Mouse (Mus musculus): ENCODE results near the gene Rnf207. TPM values are rescaled to one million over a fixed set of nuclear protein-coding genes. Genes with fewer than 3 reads are reported as not detected.

The Rnf207 gene
- polyA plus RNA-seq, 1 experiment from 2014 or later: 2.4 TPM

GRCm38 (mm10) chr4:152273621-152274236, 45.1 kb downstream of the Rnf207 start, which contains the start of gene Gpr153:
TSS of gene Gpr153 (plus strand) at chr4:152274232.
- H3K27me3 ChIP-seq (replicated peaks; ENCODE audit: control insufficient read depth, insufficient read depth, low read length): peaks cover 25% of the 10 kb centered on the region
- ATAC-seq (peak; percentile 63), DNase-seq (ENCODE audit: low spot score) (no peak)
- peak within 1 kb of the TSS; percentile 55 for H3K27ac ChIP-seq (ENCODE audit: low read depth, low read length)
- H3K36me3 ChIP-seq (ENCODE audit: control insufficient read depth, insufficient read depth, low read length): no peaks in the 10 kb centered on the region
- H3K9ac ChIP-seq (ENCODE audit: low read length): peak within 1 kb of the TSS; percentile 71
- WGBS: under 1% methylated on average over 38 of the region's 48 CpGs
- H3K4me1 ChIP-seq (ENCODE audit: control insufficient read depth, insufficient read depth, low read length): peaks cover 7% of the 10 kb centered on the region; the same call in 1 of the 2 replicates
- H3K9me3 ChIP-seq (replicated peaks; ENCODE audit: control insufficient read depth, low read length): no peaks in the 10 kb centered on the region
- H3K4me2 ChIP-seq (ENCODE audit: low read length): peak within 1 kb of the TSS; percentile 93
- H3K4me3 ChIP-seq (ENCODE audit: low read depth, low read length): peak within 1 kb of the TSS; percentile 51

GRCm38 (mm10) chr4:152273191-152273590, 45.6 kb downstream of the Rnf207 start:
- no peak overlapping the region for H3K4me2 ChIP-seq (ENCODE audit: low read length)
- H3K36me3 ChIP-seq (ENCODE audit: control insufficient read depth, insufficient read depth, low read length): no peaks in the 10 kb centered on the region
- peaks cover 25% of the 10 kb centered on the region for H3K27me3 ChIP-seq (replicated peaks; ENCODE audit: control insufficient read depth, insufficient read depth, low read length)
- ATAC-seq: no peak
- H3K4me3 ChIP-seq (ENCODE audit: low read depth, low read length): no peak overlapping the region
- DNase-seq (ENCODE audit: low spot score): no peak
- H3K27ac ChIP-seq (ENCODE audit: low read depth, low read length): no peak overlapping the region
- H3K9me3 ChIP-seq (replicated peaks; ENCODE audit: control insufficient read depth, low read length): no peaks in the 10 kb centered on the region
- no peak overlapping the region for H3K9ac ChIP-seq (ENCODE audit: low read length)
- 16% methylated on average over 3 of the region's 3 CpGs for WGBS
- H3K4me1 ChIP-seq (ENCODE audit: control insufficient read depth, insufficient read depth, low read length): peaks cover 7% of the 10 kb centered on the region; the same call in 1 of the 2 replicates

- Histone ChIP-seq H3K4me3 (ENCODE audit: low read depth, low read length) (no peak overlapping the region), H3K27me3 (replicated peaks; ENCODE audit: control insufficient read depth, insufficient read depth, low read length) (peaks cover 25% of the 10 kb centered on the region), H3K27ac (ENCODE audit: low read depth, low read length) (no peak overlapping the region), H3K4me2 (ENCODE audit: low read length) (no peak overlapping the region), H3K9ac (ENCODE audit: low read length) (no peak overlapping the region), H3K36me3 (ENCODE audit: control insufficient read depth, insufficient read depth, low read length) (no peaks in the 10 kb centered on the region), H3K9me3 (replicated peaks; ENCODE audit: control insufficient read depth, low read length) (no peaks in the 10 kb centered on the region), H3K4me1 (ENCODE audit: control insufficient read depth, insufficient read depth, low read length) (peaks cover 8% of the 10 kb centered on the region; the same call in 1 of the 2 replicates)
- WGBS: 43% methylated on average over 9 of the region's 9 CpGs
- ATAC-seq: no peak
- DNase-seq (ENCODE audit: low spot score): peak; percentile 54
Observed at GRCm38 (mm10) chr4:152272449-152273049, 46.2 kb downstream of the Rnf207 start.

- Histone ChIP-seq H3K27ac (ENCODE audit: low read depth, low read length) (no peak overlapping the region), H3K4me3 (ENCODE audit: low read depth, low read length) (no peak overlapping the region), H3K36me3 (ENCODE audit: control insufficient read depth, insufficient read depth, low read length) (no peaks in the 10 kb centered on the region), H3K4me1 (ENCODE audit: control insufficient read depth, insufficient read depth, low read length) (peaks cover 10% of the 10 kb centered on the region; the same call in 1 of the 2 replicates), H3K9me3 (replicated peaks; ENCODE audit: control insufficient read depth, low read length) (no peaks in the 10 kb centered on the region), H3K27me3 (replicated peaks; ENCODE audit: control insufficient read depth, insufficient read depth, low read length) (peaks cover 25% of the 10 kb centered on the region), H3K9ac (ENCODE audit: low read length) (no peak overlapping the region), H3K4me2 (ENCODE audit: low read length) (no peak overlapping the region)
- ATAC-seq: no peak
- WGBS: 73% methylated on average over 7 of the region's 7 CpGs
- DNase-seq (ENCODE audit: low spot score): no peak
Observed at GRCm38 (mm10) chr4:152272006-152272405, 46.8 kb downstream of the Rnf207 start.

- Histone ChIP-seq H3K9me3 (replicated peaks; ENCODE audit: control insufficient read depth, low read length) (no peaks in the 10 kb centered on the region), H3K27ac (ENCODE audit: low read depth, low read length) (no peak overlapping the region), H3K27me3 (replicated peaks; ENCODE audit: control insufficient read depth, insufficient read depth, low read length) (peaks cover 25% of the 10 kb centered on the region), H3K4me2 (ENCODE audit: low read length) (no peak overlapping the region), H3K9ac (ENCODE audit: low read length) (no peak overlapping the region), H3K36me3 (ENCODE audit: control insufficient read depth, insufficient read depth, low read length) (no peaks in the 10 kb centered on the region), H3K4me3 (ENCODE audit: low read depth, low read length) (no peak overlapping the region), H3K4me1 (ENCODE audit: control insufficient read depth, insufficient read depth, low read length) (peaks cover 10% of the 10 kb centered on the region; the same call in 1 of the 2 replicates)
- DNase-seq (ENCODE audit: low spot score) (no peak), ATAC-seq (no peak)
- WGBS: 88% methylated on average over 11 of the region's 11 CpGs
Observed at GRCm38 (mm10) chr4:152271334-152271733, 47.5 kb downstream of the Rnf207 start.

GRCm38 (mm10) chr4:152270599-152270998, 48.2 kb downstream of the Rnf207 start:
- no peak overlapping the region for H3K9ac ChIP-seq (ENCODE audit: low read length)
- no peak for ATAC-seq
- DNase-seq (ENCODE audit: low spot score): no peak
- H3K27ac ChIP-seq (ENCODE audit: low read depth, low read length): no peak overlapping the region
- peaks cover 19% of the 10 kb centered on the region for H3K27me3 ChIP-seq (replicated peaks; ENCODE audit: control insufficient read depth, insufficient read depth, low read length)
- whole genome bisulfite sequencing: 81% methylated on average over 9 of the region's 9 CpGs
- H3K4me2 ChIP-seq (ENCODE audit: low read length): no peak overlapping the region
- no peaks in the 10 kb centered on the region for H3K9me3 ChIP-seq (replicated peaks; ENCODE audit: control insufficient read depth, low read length)
- no peak overlapping the region for H3K4me3 ChIP-seq (ENCODE audit: low read depth, low read length)
- peaks cover 10% of the 10 kb centered on the region; the same call in 1 of the 2 replicates for H3K4me1 ChIP-seq (ENCODE audit: control insufficient read depth, insufficient read depth, low read length)
- no peaks in the 10 kb centered on the region for H3K36me3 ChIP-seq (ENCODE audit: control insufficient read depth, insufficient read depth, low read length)

- no peak overlapping the region for H3K27ac ChIP-seq (ENCODE audit: low read depth, low read length)
- no peaks in the 10 kb centered on the region for H3K9me3 ChIP-seq (replicated peaks; ENCODE audit: control insufficient read depth, low read length)
- H3K4me1 ChIP-seq (ENCODE audit: control insufficient read depth, insufficient read depth, low read length): peaks cover 10% of the 10 kb centered on the region; the same call in 1 of the 2 replicates
- H3K27me3 ChIP-seq (replicated peaks; ENCODE audit: control insufficient read depth, insufficient read depth, low read length): peaks cover 13% of the 10 kb centered on the region; the same call in 1 of the 2 replicates
- no peak overlapping the region for H3K9ac ChIP-seq (ENCODE audit: low read length)
- DNase-seq (ENCODE audit: low spot score): no peak
- H3K36me3 ChIP-seq (ENCODE audit: control insufficient read depth, insufficient read depth, low read length): no peaks in the 10 kb centered on the region
- 86% methylated on average over 13 of the region's 13 CpGs for WGBS
- no peak for ATAC-seq
- H3K4me2 ChIP-seq (ENCODE audit: low read length): no peak overlapping the region
- H3K4me3 ChIP-seq (ENCODE audit: low read depth, low read length): no peak overlapping the region
Observed at GRCm38 (mm10) chr4:152269967-152270366, 48.8 kb downstream of the Rnf207 start.

- no peak overlapping the region for H3K9ac ChIP-seq (ENCODE audit: low read length)
- no peak overlapping the region for H3K4me3 ChIP-seq (ENCODE audit: low read depth, low read length)
- H3K27me3 ChIP-seq (replicated peaks; ENCODE audit: control insufficient read depth, insufficient read depth, low read length): no peaks in the 10 kb centered on the region
- no peak overlapping the region for H3K4me2 ChIP-seq (ENCODE audit: low read length)
- peak; percentile 65; the same call in 1 of the 2 replicates for ATAC-seq
- H3K27ac ChIP-seq (ENCODE audit: low read depth, low read length): no peak overlapping the region; the same call in 1 of the 2 replicates
- H3K9me3 ChIP-seq (replicated peaks; ENCODE audit: control insufficient read depth, low read length): no peaks in the 10 kb centered on the region
- no peaks in the 10 kb centered on the region for H3K36me3 ChIP-seq (ENCODE audit: control insufficient read depth, insufficient read depth, low read length)
- 0 out of 2 replicates have a peak, but pooled peaks cover 3% of the 10 kb centered on the region for H3K4me1 ChIP-seq (ENCODE audit: control insufficient read depth, insufficient read depth, low read length)
- DNase-seq (ENCODE audit: low spot score): peak; percentile 59
- 74% methylated on average over 13 of the region's 13 CpGs for WGBS
Observed at GRCm38 (mm10) chr4:152267748-152268369, 50.9 kb downstream of the Rnf207 start.

All from forebrain, embryonic 14.5 days (tissue).